17 mouse cellular contexts compared by ENCODE assay signal in the genomic region with DNA sequence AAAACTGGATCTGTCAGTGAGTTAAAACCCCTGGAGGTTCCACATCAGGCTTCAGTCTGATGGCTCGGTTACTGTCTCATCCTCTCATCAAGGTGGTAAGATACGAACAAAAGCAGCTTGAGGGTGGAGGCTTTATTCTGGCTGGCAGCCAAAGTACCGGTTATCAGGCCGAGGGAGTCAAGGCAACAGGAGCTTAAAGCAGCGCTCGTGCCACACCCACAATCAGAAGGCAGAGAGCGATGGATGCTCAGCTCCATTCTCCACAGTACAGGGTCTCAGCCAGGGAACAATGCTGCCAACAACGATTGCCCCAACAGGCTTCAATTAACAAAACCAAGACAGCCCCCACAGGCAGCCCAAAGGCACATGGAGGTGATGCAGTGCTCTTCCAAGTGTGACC.
DNase-seq lines count a peak whose midpoint lies in the region; ATAC-seq and TF ChIP-seq lines count a peak whose summit lies in the region.
"Had no signal": no experiment of that assay in that cellular context is flagged by ENCODE, and none has a peak within 500 bp of the region (broad histone marks: within the 10 kb centered on the region; RNA-seq: fewer than 3 reads in every experiment).

No protein-coding gene starts in this region.

- no peak for TF ChIP-seq EP300 in MEL (IDR thresholded peaks at IDR 0.05; ENCODE audit: low read depth in 1 of 2, low read length in 2 of 2)

- DNase-seq in MEL (ENCODE audit: low read depth, low spot score), result peak; percentile 77
- DNase-seq in c-Kit-positive CD71-positive TER-119-negative erythroid progenitor cells, embryonic 14.5 days (ENCODE audit: low read depth), result peak; percentile 57
- DNase-seq in gastrocnemius, adult 8-10 months (ENCODE audit: low spot score in 2 of 2), result no peak
- DNase-seq: adrenal gland, postnatal 10 days; cerebellum, adult 11 months; kidney, adult 9 months; layer of hippocampus, adult 9-11 months; thymus, postnatal 14 days had no signal

- no peak overlapping the region for H3K4me2 ChIP-seq in intestine, embryonic 15.5 days (replicated peaks)
- no peak overlapping the region for H3K4me2 ChIP-seq in intestine, postnatal 0 days (replicated peaks; ENCODE audit: low read depth)
- H3K4me2 ChIP-seq in liver, embryonic 16.5 days (ENCODE audit: low read depth, low read length), result no peak overlapping the region
- H3K4me2 ChIP-seq: heart, embryonic 13.5 days; hindbrain, embryonic 15.5 days; neural tube, embryonic 13.5 days had no signal

- no peak overlapping the region for H3K27ac ChIP-seq in intestine, embryonic 15.5 days
- no peak overlapping the region for H3K27ac ChIP-seq in intestine, postnatal 0 days (ENCODE audit: low read depth, low read length)
- H3K27ac ChIP-seq in MEL (ENCODE audit: control insufficient read depth, low read depth, low read length), result no peak overlapping the region
- H3K27ac ChIP-seq in liver, embryonic 16.5 days (ENCODE audit: low read length), result no peak overlapping the region
- H3K27ac ChIP-seq: heart, embryonic 13.5 days; hindbrain, embryonic 15.5 days; neural tube, embryonic 13.5 days had no signal

- H3K4me1 ChIP-seq in intestine, embryonic 15.5 days (replicated peaks), result no peaks in the 10 kb centered on the region
- H3K4me1 ChIP-seq in intestine, postnatal 0 days (replicated peaks; ENCODE audit: control insufficient read depth, insufficient read depth, low read length), result no peaks in the 10 kb centered on the region
- 0 out of 4 replicates have a peak, but pooled peaks cover 0 to 3% of the 10 kb centered on the region in 2 experiments for H3K4me1 ChIP-seq in MEL (ENCODE audit: control insufficient read depth in 1 of 2, insufficient read depth in 2 of 2, low read length in 2 of 2)
- H3K4me1 ChIP-seq in liver, embryonic 16.5 days (ENCODE audit: control insufficient read depth, low read depth, low read length), result peaks cover 10% of the 10 kb centered on the region
- H3K4me1 ChIP-seq: hindbrain, embryonic 15.5 days; neural tube, embryonic 13.5 days had no signal

- H3K9ac ChIP-seq in intestine, embryonic 15.5 days, result no peak overlapping the region
- H3K9ac ChIP-seq in intestine, postnatal 0 days (ENCODE audit: low read depth, low read length), result no peak overlapping the region
- no peak overlapping the region for H3K9ac ChIP-seq in MEL (ENCODE audit: control insufficient read depth, low read depth, low read length, poor library complexity, severe bottlenecking)
- H3K9ac ChIP-seq in liver, embryonic 16.5 days (ENCODE audit: low read depth, low read length), result no peak overlapping the region
- H3K9ac ChIP-seq: heart, embryonic 13.5 days; hindbrain, embryonic 15.5 days; neural tube, embryonic 13.5 days had no signal

- no peak for TF ChIP-seq POLR2A in MEL (IDR thresholded peaks at IDR 0.05; ENCODE audit: control insufficient read depth in 1 of 2, insufficient read depth in 1 of 2, low read depth in 1 of 2, low read length in 2 of 2, poor library complexity in 1 of 2)

- ATAC-seq in intestine, embryonic 15.5 days, result peak; percentile 65; the same call in 1 of the 2 replicates
- no peak for ATAC-seq in intestine, postnatal 0 days
- peak; percentile 82 for ATAC-seq in liver, embryonic 16.5 days (ENCODE audit: low read depth)
- ATAC-seq in frontal cortex, adult (ENCODE audit: low TSS enrichment), result no peak
- ATAC-seq: lung, postnatal 0 days had no signal

- no peaks in the 10 kb centered on the region for H3K9me3 ChIP-seq in intestine, embryonic 15.5 days
- no peaks in the 10 kb centered on the region for H3K9me3 ChIP-seq in intestine, postnatal 0 days (ENCODE audit: control insufficient read depth)
- H3K9me3 ChIP-seq in MEL (replicated peaks; ENCODE audit: insufficient read depth, low read length), result no peaks in the 10 kb centered on the region
- H3K9me3 ChIP-seq in liver, embryonic 16.5 days (replicated peaks; ENCODE audit: control insufficient read depth, low read length), result no peaks in the 10 kb centered on the region
- H3K9me3 ChIP-seq: heart, embryonic 13.5 days; hindbrain, embryonic 15.5 days; neural tube, embryonic 13.5 days had no signal

- H3K4me3 ChIP-seq in intestine, embryonic 15.5 days (replicated peaks), result no peak overlapping the region
- no peak overlapping the region for H3K4me3 ChIP-seq in intestine, postnatal 0 days (ENCODE audit: low read depth, low read length)
- no peak overlapping the region for H3K4me3 ChIP-seq in MEL (ENCODE audit: control insufficient read depth in 1 of 2, insufficient read depth in 1 of 2, low read depth in 2 of 2, low read length in 2 of 2)
- H3K4me3 ChIP-seq in liver, embryonic 16.5 days (ENCODE audit: low read depth, low read length), result no peak overlapping the region
- H3K4me3 ChIP-seq: erythroblast, embryonic 14.5 days; heart, embryonic 13.5 days; hindbrain, embryonic 15.5 days; neural tube, embryonic 13.5 days had no signal

- WGBS in intestine, embryonic 15.5 days, result 39% methylated on average over 8 of the region's 8 CpGs
- 24% methylated on average over 8 of the region's 8 CpGs for WGBS in intestine, postnatal 0 days
- 25% methylated on average over 8 of the region's 8 CpGs for WGBS in liver, embryonic 16.5 days (ENCODE audit: insufficient replicate concordance)

- no peaks in the 10 kb centered on the region for H3K79me2 ChIP-seq in MEL (ENCODE audit: control insufficient read depth, insufficient read depth, low read length, poor library complexity)

- H3K36me3 ChIP-seq in intestine, embryonic 15.5 days, result no peaks in the 10 kb centered on the region
- H3K36me3 ChIP-seq in intestine, postnatal 0 days (ENCODE audit: control insufficient read depth, insufficient read depth), result no peaks in the 10 kb centered on the region
- H3K36me3 ChIP-seq in MEL (ENCODE audit: control insufficient read depth in 1 of 2, insufficient read depth in 2 of 2, low read length in 2 of 2), result no peaks in the 10 kb centered on the region
- no peaks in the 10 kb centered on the region for H3K36me3 ChIP-seq in liver, embryonic 16.5 days (ENCODE audit: control insufficient read depth, insufficient read depth)
- H3K36me3 ChIP-seq: heart, embryonic 13.5 days; hindbrain, embryonic 15.5 days; neural tube, embryonic 13.5 days had no signal

- H3K27me3 ChIP-seq in intestine, embryonic 15.5 days (replicated peaks), result no peaks in the 10 kb centered on the region
- H3K27me3 ChIP-seq in intestine, postnatal 0 days (replicated peaks; ENCODE audit: control insufficient read depth, insufficient read depth, low read length), result no peaks in the 10 kb centered on the region
- no peaks in the 10 kb centered on the region; a peak in 1 of 4 replicates for H3K27me3 ChIP-seq in MEL (ENCODE audit: control insufficient read depth in 1 of 2, insufficient read depth in 2 of 2, low read length in 2 of 2)
- H3K27me3 ChIP-seq in liver, embryonic 16.5 days (ENCODE audit: control insufficient read depth, insufficient read depth, low read depth, low read length), result no peaks in the 10 kb centered on the region; the same call in 1 of the 2 replicates
- H3K27me3 ChIP-seq: heart, embryonic 13.5 days; hindbrain, embryonic 15.5 days; neural tube, embryonic 13.5 days had no signal

- no peak for TF ChIP-seq RAD21 in MEL (IDR thresholded peaks at IDR 0.05; ENCODE audit: low read depth, low read length)

- no peak for TF ChIP-seq CTCF in intestine, postnatal 0 days (IDR thresholded peaks at IDR 0.05; ENCODE audit: low read depth)
- TF ChIP-seq CTCF in MEL (IDR thresholded peaks at IDR 0.05 in 2 of 3, conservative IDR thresholded peaks at IDR 0.05 in 1 of 3; ENCODE audit: control insufficient read depth in 1 of 3, insufficient read depth in 1 of 3, low read depth in 2 of 3, low read length in 3 of 3, poor library complexity in 1 of 3, severe bottlenecking in 1 of 3), result no peak

TF ChIP-seq in MEL, 35 proteins besides CTCF, POLR2A, EP300 and RAD21:
- peak; percentile 58 for TF ChIP-seq GATA1 (IDR thresholded peaks at IDR 0.05; ENCODE audit: low read depth, low read length)
- no peak for TF ChIP-seq ZC3H11A (IDR thresholded peaks at IDR 0.05; ENCODE audit: low read depth, low read length)
- TF ChIP-seq RCOR1 (IDR thresholded peaks at IDR 0.05; ENCODE audit: low read depth, low read length), result peak; percentile 26; the same call in 1 of the 2 replicates
- TF ChIP-seq JUND (IDR thresholded peaks at IDR 0.05; ENCODE audit: low read depth, low read length), result no peak
- no peak for TF ChIP-seq GABPA (IDR thresholded peaks at IDR 0.05; ENCODE audit: low read depth, low read length)
- no peak for TF ChIP-seq TCF12 (IDR thresholded peaks at IDR 0.05; ENCODE audit: low read depth, low read length)
TF ChIP-seq in MEL: peak in this region for 2.

Comparison
In these comparisons a context has a peak if more than half of its experiments do, and no peak if none do; other contexts are left out.
1. ATAC-seq: peak in intestine, embryonic 15.5 days (single experiment) and liver, embryonic 16.5 days (single experiment); none in intestine, postnatal 0 days (single experiment) and frontal cortex, adult (single experiment).
2. DNase-seq: peak in MEL (single experiment) and c-Kit-positive CD71-positive TER-119-negative erythroid progenitor cells, embryonic 14.5 days (single experiment); none in gastrocnemius, adult 8-10 months (0 of 2).